Mouse (Mus musculus) CH12F3 (cell line): Measurements from ENCODE around the gene Zfp948.

Experiments used
- in situ Hi-C: fragments of 300-500 bp; cut with MboI; formaldehyde crosslinking; loops from 2 replicates; pipeline ENCODE4 v1.14.3; 2020; ENCODE audit warnings: low sequenced_read_pairs

The Zfp948 gene

GRCm38 (mm10) chr17:21566728-21567349 lies at the start of gene Zfp948:
Gene Zfp948 (plus strand): TSS chr17:21567008.
- in situ Hi-C loops, result no loop called here

DNA sequence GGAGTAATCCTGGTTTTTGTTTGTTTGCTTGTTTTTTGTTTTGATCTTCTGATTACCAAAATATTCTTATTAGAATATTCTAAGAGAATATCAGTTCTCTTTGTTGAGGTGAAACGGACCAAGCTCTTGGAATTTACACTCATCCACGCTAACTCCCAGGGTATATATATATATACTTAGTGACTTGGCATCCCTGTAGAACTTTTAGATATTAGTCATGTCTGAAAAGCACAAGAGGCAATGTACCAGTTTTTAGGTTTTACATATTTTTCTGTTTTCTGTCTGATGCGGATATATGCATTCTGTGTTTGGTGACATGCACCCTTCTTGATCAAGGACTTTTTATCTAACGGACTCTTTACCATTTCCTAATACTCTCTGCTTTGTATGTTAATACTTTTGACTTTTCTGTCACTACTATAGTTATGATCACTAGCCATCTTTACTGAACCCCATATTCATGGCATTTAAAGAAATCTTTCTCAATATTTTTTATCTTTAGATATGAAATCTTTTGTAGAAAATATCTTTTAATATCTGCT lies 49.6 kb upstream of the Zfp948 start:
- in situ Hi-C loops, result loop anchor here (10.0 kb wide), 1 partner anchor 92 kb away; the partner anchor contains the start of gene Zfp54

GRCm38 (mm10) chr17:21526270-21526669 lies 40.5 kb upstream of the Zfp948 start:
- in situ Hi-C loops, result no loop called here

DNA sequence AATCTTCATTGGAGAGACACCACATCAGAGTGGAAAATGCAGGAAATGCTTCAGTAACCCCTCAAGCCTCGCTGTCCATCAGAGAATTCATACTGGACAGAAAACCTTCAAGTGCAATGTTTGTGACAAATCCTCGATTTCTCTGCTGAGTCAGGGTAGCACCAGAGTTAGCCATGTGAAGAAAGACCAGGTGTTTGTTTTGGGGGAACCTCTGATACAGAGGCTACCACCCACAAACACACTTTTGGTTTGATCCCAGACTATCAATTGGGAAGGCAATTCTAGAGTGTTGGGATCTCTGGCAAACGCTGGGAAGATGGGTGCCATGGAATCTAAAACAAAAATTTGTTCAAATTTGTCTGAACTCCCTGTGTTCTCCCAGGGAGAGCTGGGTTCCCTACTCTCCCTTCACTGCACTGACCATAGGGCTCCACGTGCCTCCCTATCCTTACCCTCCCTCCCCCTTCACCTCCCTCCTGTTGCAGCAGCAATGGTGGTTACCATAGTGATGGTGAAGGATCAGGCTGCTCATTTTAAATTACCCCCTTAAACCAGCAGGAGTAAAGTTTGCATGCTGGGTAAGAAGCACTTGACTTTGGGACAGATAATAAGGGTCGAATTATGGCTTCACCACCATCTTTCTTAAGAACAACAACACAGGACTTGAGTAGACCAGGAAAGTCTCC lies 36.0 kb upstream of the Zfp948 start:
- in situ Hi-C loops, result no loop called here

- in situ Hi-C loops, result no loop called here
Observed at GRCm38 (mm10) chr17:21531621-21532020, 35.2 kb upstream of the Zfp948 start.

DNA sequence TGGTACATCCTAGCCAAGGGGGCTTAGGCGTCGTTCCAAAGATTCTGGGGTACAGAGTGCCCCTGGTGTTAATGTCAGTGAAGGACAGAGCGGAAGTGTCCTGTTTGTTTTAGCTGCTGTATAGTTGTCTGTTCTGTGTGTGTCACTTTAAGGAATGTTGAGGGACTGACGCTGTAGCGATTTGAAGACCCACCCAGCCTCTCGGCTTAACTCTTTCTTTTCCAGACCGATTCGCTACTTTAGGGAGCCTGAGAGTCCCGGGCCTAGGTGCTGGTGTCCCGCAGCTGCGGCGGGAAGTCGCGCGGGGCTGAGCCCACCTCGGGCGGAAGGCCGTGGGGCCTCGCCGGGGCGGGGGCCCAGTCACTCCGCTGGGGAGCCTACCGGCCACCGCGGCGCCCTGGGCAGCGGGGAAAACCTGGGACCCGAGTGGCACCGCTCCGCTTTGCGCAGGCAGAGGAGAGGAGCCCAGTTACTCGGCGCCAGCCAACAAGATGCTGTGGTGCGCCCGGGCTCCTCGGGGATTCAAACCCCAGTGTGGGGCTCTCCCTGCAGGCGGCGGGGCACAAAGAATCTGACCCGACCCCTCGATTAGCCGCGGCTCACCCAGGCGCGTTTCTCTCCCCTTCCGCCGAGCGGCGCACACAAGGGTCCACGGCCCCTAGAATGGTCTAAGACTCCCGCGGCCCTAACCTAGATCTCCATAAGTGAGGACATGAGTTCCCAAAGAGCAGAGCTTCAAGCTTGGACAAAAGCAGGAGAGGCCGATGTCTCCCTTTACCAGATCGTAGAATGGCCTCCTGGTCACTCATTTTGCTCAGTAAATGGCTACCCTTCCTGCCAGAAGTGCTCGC lies 34.5 kb upstream of the Zfp948 start:
- in situ Hi-C loops, result no loop called here

DNA sequence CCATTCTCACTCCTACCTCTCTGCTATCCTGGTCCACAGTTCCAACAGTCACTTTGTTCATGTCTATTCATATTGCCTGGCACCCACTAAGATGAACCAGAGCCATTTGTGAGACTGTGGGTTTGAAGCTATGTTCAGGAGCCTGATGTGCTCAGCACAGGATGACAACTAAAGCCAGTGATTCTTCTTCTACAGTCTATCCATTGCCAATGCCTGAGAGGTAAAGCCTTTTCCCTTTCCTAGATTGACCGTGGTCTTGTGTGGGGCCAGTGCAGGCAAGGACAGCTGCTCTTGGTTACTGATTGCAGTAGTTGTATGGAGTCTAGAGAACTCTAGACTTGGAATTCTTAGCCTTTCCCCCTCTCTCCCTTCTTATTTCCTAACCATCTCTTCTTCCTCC lies 32.8 kb upstream of the Zfp948 start:
- in situ Hi-C loops, result no loop called here

DNA sequence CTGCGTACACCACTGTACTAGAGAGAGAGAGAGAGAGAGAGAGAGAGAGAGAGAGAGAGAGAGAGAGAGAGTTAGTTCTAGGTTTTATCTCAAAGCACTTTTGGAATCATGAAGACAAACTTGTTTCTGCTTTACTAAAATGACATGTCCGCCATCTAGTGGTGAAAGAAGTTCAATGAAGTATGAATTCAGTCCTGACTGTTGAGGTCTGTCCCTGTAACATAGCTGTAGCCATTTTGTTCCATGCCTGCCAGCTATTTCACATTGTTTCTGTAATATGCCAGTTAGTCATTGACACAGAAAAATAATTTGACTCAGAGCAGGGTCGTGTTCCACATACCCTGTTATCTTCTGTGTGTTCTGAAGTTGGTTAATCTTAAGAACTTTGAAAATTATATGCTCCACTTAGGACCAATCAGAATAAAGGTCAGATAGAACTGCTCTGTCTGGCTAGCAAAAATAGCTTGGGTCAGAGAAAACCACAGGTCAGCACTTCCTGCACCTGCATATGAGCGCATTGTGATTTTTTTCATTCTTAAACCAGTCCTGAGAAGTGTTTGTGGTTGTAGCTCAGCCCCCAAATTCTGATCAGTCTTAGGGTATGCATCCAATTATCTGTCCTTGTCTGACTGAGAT lies 32.2 kb upstream of the Zfp948 start:
- in situ Hi-C loops, result no loop called here

GRCm38 (mm10) chr17:21535096-21536001 lies 31.5 kb upstream of the Zfp948 start, which contains the start of gene Zfp52:
Gene Zfp52 (plus strand): TSS chr17:21535539.
- in situ Hi-C loops, result no loop called here

- in situ Hi-C loops, result no loop called here
Observed at GRCm38 (mm10) chr17:21536096-21536495, 30.7 kb upstream of the Zfp948 start.

DNA sequence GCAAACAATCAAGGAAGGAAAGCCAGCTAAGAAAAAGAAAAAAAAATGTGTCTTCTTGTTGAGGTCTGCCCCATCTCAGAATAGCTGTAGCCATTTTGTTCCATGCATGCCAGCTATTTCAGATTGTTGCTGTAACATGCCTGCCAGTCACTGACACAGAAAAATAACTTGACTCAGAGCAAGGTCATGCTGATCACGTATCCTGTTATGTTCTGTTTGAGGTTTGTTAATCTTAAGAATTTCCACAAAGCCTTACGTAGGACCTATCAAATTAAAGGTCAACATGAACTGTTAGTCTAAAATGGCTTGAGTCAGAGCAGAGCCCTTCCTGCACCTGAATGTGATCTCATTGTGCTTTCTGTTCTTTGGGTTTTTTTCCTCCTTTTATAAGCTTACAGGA lies 30.1 kb upstream of the Zfp948 start:
- in situ Hi-C loops, result no loop called here

GRCm38 (mm10) chr17:21557831-21558230 lies 9.0 kb upstream of the Zfp948 start:
- in situ Hi-C loops, result no loop called here

GRCm38 (mm10) chr17:21566220-21566619 lies 588 bp upstream of the Zfp948 start:
- in situ Hi-C loops, result no loop called here

- in situ Hi-C loops, result no loop called here
Observed at GRCm38 (mm10) chr17:21567696-21568095, 888 bp downstream of the Zfp948 start.

- in situ Hi-C loops, result no loop called here
Observed at GRCm38 (mm10) chr17:21579080-21579479, 12.3 kb downstream of the Zfp948 start.

DNA sequence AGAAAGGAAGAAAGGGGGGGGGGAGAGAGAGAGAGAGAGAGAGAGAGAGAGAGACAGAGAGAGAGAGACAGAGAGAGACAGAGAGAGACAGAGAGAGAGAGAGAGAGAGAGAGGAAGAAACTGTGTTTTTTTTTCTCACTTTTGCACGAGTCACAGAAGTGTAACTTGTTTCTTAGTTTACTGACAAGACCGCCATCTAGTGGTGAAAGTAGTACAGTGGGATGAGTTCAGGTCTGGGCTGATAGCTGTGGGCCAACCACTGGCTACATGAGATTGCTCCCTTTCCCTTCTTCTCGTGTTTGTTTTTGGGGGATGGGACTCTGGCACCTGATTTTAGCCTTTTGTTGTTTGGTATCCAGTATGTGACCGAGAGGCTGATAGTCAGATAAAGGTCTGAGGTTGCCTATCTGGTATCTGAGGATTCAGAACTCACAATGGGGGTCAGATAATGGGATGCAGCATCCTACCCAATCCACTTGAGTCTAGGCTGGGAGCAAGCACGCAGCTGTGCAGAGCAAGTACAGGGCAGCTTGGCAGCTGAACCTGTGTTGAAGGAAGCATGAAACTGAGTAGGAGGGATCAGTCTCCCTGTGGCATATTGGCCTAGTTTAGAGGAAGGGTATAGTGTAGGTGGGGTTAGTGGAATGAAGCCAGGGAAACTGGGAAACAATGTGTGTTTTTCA lies 12.8 kb downstream of the Zfp948 start:
- in situ Hi-C loops, result no loop called here

GRCm38 (mm10) chr17:21585521-21585920 lies 18.7 kb downstream of the Zfp948 start:
- in situ Hi-C loops, result no loop called here

DNA sequence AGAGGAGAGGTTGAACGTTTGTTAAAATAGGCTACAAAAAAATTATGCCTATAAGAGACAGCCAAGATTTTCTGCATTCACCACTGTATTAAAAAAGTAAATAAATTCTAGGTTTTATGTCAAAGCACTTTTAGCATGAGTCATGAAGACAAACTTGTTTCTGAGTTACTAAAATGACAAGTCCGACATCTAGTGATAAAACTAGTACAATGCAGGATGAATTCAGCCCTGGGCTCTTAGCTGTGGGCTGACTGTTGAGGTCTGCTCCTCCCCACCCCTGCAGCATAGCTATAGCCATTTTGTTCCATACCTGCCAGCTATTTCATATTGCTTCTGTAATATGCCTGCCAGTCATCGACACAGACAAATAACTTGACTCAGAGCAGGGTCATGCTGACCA lies 49.5 kb downstream of the Zfp948 start:
- in situ Hi-C loops, result no loop called here

GRCm38 (mm10) chr17:21617352-21617751 lies 50.5 kb downstream of the Zfp948 start:
- in situ Hi-C loops, result no loop called here
